16 mouse cellular contexts compared by ENCODE assay signal in the genomic region with DNA sequence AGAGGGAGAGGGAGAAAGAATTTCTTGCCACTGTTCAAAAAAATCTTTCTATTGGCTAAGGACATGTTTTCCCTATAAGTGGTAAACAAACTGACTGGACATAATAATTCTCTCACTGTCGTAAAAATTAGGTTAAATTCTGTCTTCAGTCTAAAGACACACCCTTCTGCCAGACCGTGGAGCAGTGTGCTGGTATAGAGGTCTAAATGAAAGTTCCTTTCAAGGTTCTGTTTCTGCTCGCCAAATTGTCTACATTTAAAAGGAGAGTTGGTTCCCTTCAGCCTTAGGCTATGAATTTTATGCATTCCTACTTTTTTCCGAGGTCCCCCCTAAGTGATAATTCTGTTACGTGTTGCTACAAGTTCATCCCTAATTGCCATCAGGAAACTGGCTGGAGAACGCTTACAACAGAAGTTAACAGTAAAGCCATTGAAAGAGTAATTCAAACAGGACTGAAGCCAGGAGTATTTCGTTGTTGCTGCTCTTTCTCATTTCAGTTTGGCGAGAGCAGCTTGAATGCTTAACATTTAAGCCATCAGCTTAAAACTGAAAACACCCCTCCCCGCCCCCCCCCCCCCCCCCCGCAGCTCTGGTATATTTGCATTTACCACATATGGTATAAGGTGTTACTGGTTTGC. TPM values are rescaled to one million over a fixed set of nuclear protein-coding genes. Genes with fewer than 3 reads are reported as not detected.
A peak's percentile ranks its signal among the peaks of the same experiment; 100 is the strongest.
DNase-seq lines count a peak whose midpoint lies in the region; ATAC-seq and TF ChIP-seq lines count a peak whose summit lies in the region.
"Had no signal": no experiment of that assay in that cellular context is flagged by ENCODE, and none has a peak within 500 bp of the region (broad histone marks: within the 10 kb centered on the region; RNA-seq: fewer than 3 reads in every experiment).

No protein-coding gene starts in this region.

- DNase-seq in neural tube, embryonic 10.5 days (ENCODE audit: extremely low spot score, low spot score): no peak
- DNase-seq in urinary bladder, adult 2 months (ENCODE audit: low spot score): no peak
- DNase-seq in layer of hippocampus, postnatal 36 days: no peak
- DNase-seq: adrenal gland, adult 8-10 months; cerebellum, postnatal 10 days; gastrocnemius, adult 2 months; kidney, adult 8-10 months; right cerebral cortex, postnatal 25 days; thymus, postnatal 25 days had no signal

- no peaks in the 10 kb centered on the region for H3K4me1 ChIP-seq in intestine, postnatal 0 days (replicated peaks; ENCODE audit: control insufficient read depth, insufficient read depth, low read length)
- no peaks in the 10 kb centered on the region for H3K4me1 ChIP-seq in intestine, embryonic 15.5 days (replicated peaks)
- H3K4me1 ChIP-seq in neural tube, embryonic 14.5 days (ENCODE audit: control insufficient read depth, insufficient read depth, low read length): no peaks in the 10 kb centered on the region
- no peaks in the 10 kb centered on the region for H3K4me1 ChIP-seq in limb, embryonic 12.5 days (replicated peaks)
- H3K4me1 ChIP-seq: heart, embryonic 10.5 days had no signal

- H3K4me2 ChIP-seq in intestine, postnatal 0 days (replicated peaks; ENCODE audit: low read depth): peak overlapping the region; percentile 38
- no peak overlapping the region for H3K4me2 ChIP-seq in intestine, embryonic 15.5 days (replicated peaks)
- peak overlapping the region; percentile 4; the same call in 1 of the 2 replicates for H3K4me2 ChIP-seq in neural tube, embryonic 14.5 days (ENCODE audit: low read depth, low read length)
- peak overlapping the region; percentile 16; the same call in 1 of the 2 replicates for H3K4me2 ChIP-seq in limb, embryonic 12.5 days
- H3K4me2 ChIP-seq: liver, embryonic 11.5 days had no signal

- TF ChIP-seq CTCF in intestine, postnatal 0 days (IDR thresholded peaks at IDR 0.05; ENCODE audit: low read depth): no peak

- 44% methylated on average over 10 of the region's 10 CpGs for WGBS in intestine, postnatal 0 days
- WGBS in intestine, embryonic 15.5 days: 32% methylated on average over 9 of the region's 10 CpGs
- 40% methylated on average over 10 of the region's 10 CpGs for WGBS in neural tube, embryonic 14.5 days
- 24% methylated on average over 10 of the region's 10 CpGs for WGBS in limb, embryonic 12.5 days

- H3K27ac ChIP-seq in intestine, postnatal 0 days (ENCODE audit: low read depth, low read length): no peak overlapping the region
- H3K27ac ChIP-seq in intestine, embryonic 15.5 days: no peak overlapping the region
- H3K27ac ChIP-seq in neural tube, embryonic 14.5 days (ENCODE audit: low read depth, low read length): no peak overlapping the region
- H3K27ac ChIP-seq in limb, embryonic 12.5 days: no peak overlapping the region
- H3K27ac ChIP-seq: gastrocnemius, adult 2 months; heart, embryonic 10.5 days had no signal

- ATAC-seq in intestine, postnatal 0 days: no peak
- ATAC-seq in intestine, embryonic 15.5 days: no peak
- no peak for ATAC-seq in neural tube, embryonic 14.5 days (ENCODE audit: low read depth)
- ATAC-seq in limb, embryonic 12.5 days (ENCODE audit: insufficient number of reproducible peaks, insufficient read depth, low FRiP score, low TSS enrichment, low read depth): no peak

- H3K9ac ChIP-seq in intestine, postnatal 0 days (ENCODE audit: low read depth, low read length): no peak overlapping the region
- H3K9ac ChIP-seq in intestine, embryonic 15.5 days: no peak overlapping the region
- no peak overlapping the region for H3K9ac ChIP-seq in neural tube, embryonic 14.5 days (replicated peaks; ENCODE audit: low read depth, low read length)
- no peak overlapping the region for H3K9ac ChIP-seq in limb, embryonic 12.5 days (replicated peaks)

- H3K9me3 ChIP-seq in intestine, postnatal 0 days (ENCODE audit: control insufficient read depth): no peaks in the 10 kb centered on the region
- H3K9me3 ChIP-seq in intestine, embryonic 15.5 days: no peaks in the 10 kb centered on the region
- H3K9me3 ChIP-seq in neural tube, embryonic 14.5 days (ENCODE audit: control insufficient read depth, low read length): no peaks in the 10 kb centered on the region
- no peaks in the 10 kb centered on the region for H3K9me3 ChIP-seq in limb, embryonic 12.5 days
- H3K9me3 ChIP-seq: heart, embryonic 10.5 days had no signal

- no peaks in the 10 kb centered on the region for H3K27me3 ChIP-seq in intestine, postnatal 0 days (replicated peaks; ENCODE audit: control insufficient read depth, insufficient read depth, low read length)
- H3K27me3 ChIP-seq in intestine, embryonic 15.5 days (replicated peaks): no peaks in the 10 kb centered on the region
- H3K27me3 ChIP-seq in neural tube, embryonic 14.5 days (ENCODE audit: control insufficient read depth, insufficient read depth, low read length): no peaks in the 10 kb centered on the region
- H3K27me3 ChIP-seq in limb, embryonic 12.5 days: no peaks in the 10 kb centered on the region

- H3K36me3 ChIP-seq in intestine, postnatal 0 days (ENCODE audit: control insufficient read depth, insufficient read depth): peaks cover 14% of the 10 kb centered on the region
- no peaks in the 10 kb centered on the region for H3K36me3 ChIP-seq in intestine, embryonic 15.5 days
- no peaks in the 10 kb centered on the region for H3K36me3 ChIP-seq in neural tube, embryonic 14.5 days (ENCODE audit: control insufficient read depth, insufficient read depth, low read length)
- no peaks in the 10 kb centered on the region for H3K36me3 ChIP-seq in limb, embryonic 12.5 days

- H3K4me3 ChIP-seq in intestine, postnatal 0 days (ENCODE audit: low read depth, low read length): no peak overlapping the region
- no peak overlapping the region for H3K4me3 ChIP-seq in intestine, embryonic 15.5 days (replicated peaks)
- H3K4me3 ChIP-seq in neural tube, embryonic 14.5 days (ENCODE audit: low read depth, low read length): no peak overlapping the region
- no peak overlapping the region for H3K4me3 ChIP-seq in limb, embryonic 12.5 days (replicated peaks)
- H3K4me3 ChIP-seq: gastrocnemius, adult 2 months; heart, embryonic 10.5 days had no signal

RNA-seq across cellular contexts. Expression of a gene that starts 35.8 kb away (rescaled TPM):
- polyA plus RNA-seq in intestine, postnatal 0 days (2015; fragmentation: Nextera tagmentation; extraction: Ambion mirVana): 15.8 and 16.3 TPM in 2 replicates
- 28.5 and 32.7 TPM in 2 replicates for polyA plus RNA-seq in intestine, embryonic 15.5 days (2015; fragmentation: Nextera tagmentation; extraction: Ambion mirVana)
- 39.4 and 40.4 TPM in 2 replicates for polyA plus RNA-seq in neural tube, embryonic 14.5 days (2014; fragmentation: Nextera tagmentation; extraction: Ambion mirVana)
- 8.2 and 9.4 TPM in 2 replicates for polyA plus RNA-seq in limb, embryonic 12.5 days (2016; fragmentation: Nextera tagmentation; extraction: Ambion mirVana)
- 17.9 and 19.1 TPM in 2 replicates for polyA plus RNA-seq in urinary bladder, adult 2 months (2012; rRNA removed)
- 10 to 100 TPM; 19.7 to 26.8 TPM for total RNA-seq in layer of hippocampus, postnatal 36 days (2021)
- total RNA-seq: monocyte, adult 5-6 weeks had no signal
